Mouse (Mus musculus): ENCODE data around the gene Lipa. TPM values are rescaled to one million over a fixed set of nuclear protein-coding genes. Genes with fewer than 3 reads are reported as not detected.

Gene Lipa
- polyA plus RNA-seq, 1 experiment, result 30.2 TPM

DNA sequence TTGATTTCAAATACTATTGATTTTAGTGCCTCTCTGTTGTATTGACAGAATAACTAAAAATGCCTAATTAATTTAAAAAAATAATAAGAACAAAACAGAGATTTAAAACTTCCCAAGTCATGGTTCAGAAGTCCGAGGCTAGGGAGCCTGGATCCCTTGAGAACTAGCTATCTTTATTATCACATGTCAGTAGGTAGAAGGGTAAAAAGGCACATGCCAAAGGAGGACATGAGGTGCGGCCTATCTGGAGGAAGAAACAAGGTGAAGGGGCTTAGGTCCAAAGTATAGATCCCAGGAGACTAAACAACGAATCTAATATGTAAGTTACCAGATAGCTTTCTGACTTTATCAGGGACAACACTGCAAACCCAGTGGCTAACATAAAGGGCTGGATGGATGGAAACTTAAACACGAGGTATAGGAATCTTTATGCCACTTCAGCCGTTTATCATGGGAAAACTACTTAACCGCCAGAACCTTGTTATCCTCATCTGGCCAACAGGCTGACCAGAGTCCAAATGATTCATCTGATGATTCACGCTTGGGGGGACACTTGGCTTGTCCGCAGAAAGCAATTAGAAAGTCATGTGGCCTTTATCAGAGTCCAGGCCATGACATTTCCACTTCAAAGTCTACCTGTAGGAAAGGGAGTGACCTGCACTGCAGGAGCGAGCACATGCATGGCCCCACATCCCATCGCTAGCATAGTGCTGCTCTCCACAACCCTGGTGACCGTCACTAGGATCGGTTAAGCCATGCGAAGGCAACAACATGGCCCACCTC is 9.3 kb downstream of the Lipa start:
- DNase-seq (ENCODE audit: low read depth in 1 of 2, low spot score in 2 of 2), result no peak
- no peak overlapping the region for H3K27ac ChIP-seq (ENCODE audit: insufficient read depth, low read length)
- peaks cover 10% of the 10 kb centered on the region for H3K4me1 ChIP-seq (ENCODE audit: control insufficient read depth, insufficient read depth, insufficient read length)

GRCm38 (mm10) chr19:34517197-34517596 is 10.1 kb downstream of the Lipa start:
- DNase-seq (ENCODE audit: low read depth in 1 of 2, low spot score in 2 of 2), result no peak
- Histone ChIP-seq H3K27ac (ENCODE audit: insufficient read depth, low read length) (no peak overlapping the region), H3K36me3 (ENCODE audit: control insufficient read depth, insufficient read depth, low read length) (peaks cover 3% of the 10 kb centered on the region; the same call in 1 of the 2 replicates), H3K4me1 (ENCODE audit: control insufficient read depth, insufficient read depth, insufficient read length) (peaks cover 10% of the 10 kb centered on the region), H3K4me3 (ENCODE audit: extremely low read depth, insufficient read depth, insufficient read length) (no peak overlapping the region), H3K27me3 (ENCODE audit: control insufficient read depth, insufficient read depth, low read length) (no peaks in the 10 kb centered on the region)
- no peak for TF ChIP-seq POLR2A (IDR thresholded peaks at IDR 0.05; ENCODE audit: low read depth, low read length)
- 80% methylated on average over 3 of the region's 3 CpGs for WGBS

More for the DNA sequence above, 9.3 kb downstream of the Lipa start:
- no peak for TF ChIP-seq CTCF (IDR thresholded peaks at IDR 0.05; ENCODE audit: extremely low read depth, insufficient read depth, insufficient read length, insufficient replicate concordance)
- no peak for TF ChIP-seq POLR2A (IDR thresholded peaks at IDR 0.05; ENCODE audit: low read depth, low read length)
- H3K36me3 ChIP-seq (ENCODE audit: control insufficient read depth, insufficient read depth, low read length), result peaks cover 3% of the 10 kb centered on the region; the same call in 1 of the 2 replicates
- 93% methylated on average over 13 of the region's 13 CpGs for WGBS
- no peaks in the 10 kb centered on the region for H3K27me3 ChIP-seq (ENCODE audit: control insufficient read depth, insufficient read depth, low read length)
- H3K4me3 ChIP-seq (ENCODE audit: extremely low read depth, insufficient read depth, insufficient read length), result no peak overlapping the region

DNA sequence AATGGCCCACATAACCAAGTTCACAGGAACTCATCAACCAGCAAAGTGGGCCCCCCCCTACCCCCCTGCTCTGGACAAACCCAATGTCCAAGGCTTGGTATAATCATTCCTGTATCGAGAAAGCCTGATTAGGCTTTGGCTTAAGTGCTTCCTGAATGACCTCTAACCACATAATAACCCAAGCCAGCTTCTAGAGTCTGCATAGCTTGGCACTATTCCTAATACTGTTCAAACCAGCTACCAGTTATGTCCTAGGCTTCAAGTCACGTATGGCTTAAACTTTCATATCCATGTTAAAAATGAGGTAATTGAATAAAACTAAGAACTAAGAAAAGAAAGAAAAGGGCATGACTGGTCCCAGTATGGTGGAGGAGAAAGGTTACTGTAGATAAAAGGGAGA is 10.9 kb downstream of the Lipa start:
- peaks cover 3% of the 10 kb centered on the region; the same call in 1 of the 2 replicates for H3K36me3 ChIP-seq (ENCODE audit: control insufficient read depth, insufficient read depth, low read length)
- DNase-seq (ENCODE audit: low read depth in 1 of 2, low spot score in 2 of 2), result no peak
- H3K27ac ChIP-seq (ENCODE audit: insufficient read depth, low read length), result no peak overlapping the region
- peaks cover 8% of the 10 kb centered on the region for H3K4me1 ChIP-seq (ENCODE audit: control insufficient read depth, insufficient read depth, insufficient read length)
- H3K4me3 ChIP-seq (ENCODE audit: extremely low read depth, insufficient read depth, insufficient read length), result no peak overlapping the region
- H3K27me3 ChIP-seq (ENCODE audit: control insufficient read depth, insufficient read depth, low read length), result no peaks in the 10 kb centered on the region
- TF ChIP-seq POLR2A (IDR thresholded peaks at IDR 0.05; ENCODE audit: low read depth, low read length), result no peak
- TF ChIP-seq CTCF (IDR thresholded peaks at IDR 0.05; ENCODE audit: extremely low read depth, insufficient read depth, insufficient read length, insufficient replicate concordance), result no peak
- 85% methylated on average over 2 of the region's 2 CpGs for WGBS

- Histone ChIP-seq H3K4me1 (ENCODE audit: control insufficient read depth, insufficient read depth, insufficient read length) (peaks cover 13% of the 10 kb centered on the region), H3K27ac (ENCODE audit: insufficient read depth, low read length) (no peak overlapping the region), H3K4me3 (ENCODE audit: extremely low read depth, insufficient read depth, insufficient read length) (no peak overlapping the region), H3K27me3 (ENCODE audit: control insufficient read depth, insufficient read depth, low read length) (no peaks in the 10 kb centered on the region), H3K36me3 (ENCODE audit: control insufficient read depth, insufficient read depth, low read length) (peaks cover 3% of the 10 kb centered on the region; the same call in 1 of the 2 replicates)
- WGBS, result 17% methylated on average over 3 of the region's 3 CpGs
- TF ChIP-seq CTCF (IDR thresholded peaks at IDR 0.05; ENCODE audit: extremely low read depth, insufficient read depth, insufficient read length, insufficient replicate concordance), result no peak
- TF ChIP-seq POLR2A (IDR thresholded peaks at IDR 0.05; ENCODE audit: low read depth, low read length), result no peak
- peak in 1 of 2 experiments; percentile 36 for DNase-seq (ENCODE audit: low read depth in 1 of 2, low spot score in 2 of 2)
Measured at GRCm38 (mm10) chr19:34515681-34516080, 11.6 kb downstream of the Lipa start.

- Histone ChIP-seq H3K4me3 (ENCODE audit: extremely low read depth, insufficient read depth, insufficient read length) (no peak overlapping the region), H3K27me3 (ENCODE audit: control insufficient read depth, insufficient read depth, low read length) (no peaks in the 10 kb centered on the region), H3K4me1 (ENCODE audit: control insufficient read depth, insufficient read depth, insufficient read length) (peaks cover 15% of the 10 kb centered on the region), H3K27ac (ENCODE audit: insufficient read depth, low read length) (peak overlapping the region; percentile 2; the same call in 1 of the 2 replicates), H3K36me3 (ENCODE audit: control insufficient read depth, insufficient read depth, low read length) (peaks cover 8% of the 10 kb centered on the region; the same call in 1 of the 2 replicates)
- no peak for DNase-seq (ENCODE audit: low read depth in 1 of 2, low spot score in 2 of 2)
- WGBS, result 86% methylated on average over 8 of the region's 8 CpGs
- no peak for TF ChIP-seq CTCF (IDR thresholded peaks at IDR 0.05; ENCODE audit: extremely low read depth, insufficient read depth, insufficient read length, insufficient replicate concordance)
- TF ChIP-seq POLR2A (IDR thresholded peaks at IDR 0.05; ENCODE audit: low read depth, low read length), result no peak
Measured at GRCm38 (mm10) chr19:34511528-34511927, 15.7 kb downstream of the Lipa start.

- Histone ChIP-seq H3K27me3 (ENCODE audit: control insufficient read depth, insufficient read depth, low read length) (no peaks in the 10 kb centered on the region), H3K27ac (ENCODE audit: insufficient read depth, low read length) (peak overlapping the region; percentile 2; the same call in 1 of the 2 replicates), H3K4me3 (ENCODE audit: extremely low read depth, insufficient read depth, insufficient read length) (no peak overlapping the region), H3K36me3 (ENCODE audit: control insufficient read depth, insufficient read depth, low read length) (peaks cover 11% of the 10 kb centered on the region; the same call in 1 of the 2 replicates), H3K4me1 (ENCODE audit: control insufficient read depth, insufficient read depth, insufficient read length) (peaks cover 13% of the 10 kb centered on the region)
- TF ChIP-seq POLR2A (IDR thresholded peaks at IDR 0.05; ENCODE audit: low read depth, low read length), result no peak
- no peak for TF ChIP-seq CTCF (IDR thresholded peaks at IDR 0.05; ENCODE audit: extremely low read depth, insufficient read depth, insufficient read length, insufficient replicate concordance)
- peak in 1 of 2 experiments; percentile 31 for DNase-seq (ENCODE audit: low read depth in 1 of 2, low spot score in 2 of 2)
- 51% methylated on average over 5 of the region's 5 CpGs for WGBS
Measured at GRCm38 (mm10) chr19:34510717-34511116, 16.6 kb downstream of the Lipa start.
